Mouse (Mus musculus): ENCODE measurements around the gene Tomm40l. TPM values are rescaled to one million over a fixed set of nuclear protein-coding genes. Genes with fewer than 3 reads are reported as not detected.

The Tomm40l gene
- polyA plus RNA-seq, 1 experiment from 2014 or later = 33.3 TPM

DNA sequence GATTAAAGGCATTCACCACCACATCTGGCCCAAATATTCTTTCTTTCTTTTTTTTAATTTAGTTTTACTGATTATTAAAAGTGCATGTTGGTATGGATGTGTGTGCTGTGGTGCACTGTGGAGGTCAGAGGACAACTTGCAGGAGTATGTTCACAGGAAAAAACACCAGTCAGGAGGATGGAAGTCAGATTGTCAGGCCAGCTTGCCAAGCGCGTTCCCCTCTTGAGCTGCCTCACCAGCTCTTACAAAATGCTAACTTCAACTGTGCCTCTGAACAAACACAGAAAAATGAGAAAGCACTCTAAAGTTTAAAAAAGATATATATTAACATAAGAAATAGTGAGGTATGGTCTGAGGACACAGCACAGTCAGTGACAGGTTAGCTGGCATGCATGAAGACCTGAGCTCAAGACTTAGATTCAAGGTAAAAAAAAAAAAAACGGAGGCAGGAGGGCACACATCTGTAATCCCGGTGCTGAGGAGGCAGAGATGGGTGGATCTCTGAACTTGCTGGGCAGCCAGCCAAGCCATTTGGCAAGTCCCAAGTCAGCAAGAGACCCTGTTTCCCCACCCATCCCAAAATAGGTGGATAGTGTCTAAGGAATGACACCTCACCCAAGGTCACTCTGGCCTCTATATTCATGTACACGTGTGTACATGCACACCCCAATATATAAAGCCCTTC is 42.7 kb downstream of the Tomm40l start:
- H3K9me3 ChIP-seq = no peaks in the 10 kb centered on the region
- no peak overlapping the region for H3K27ac ChIP-seq (replicated peaks)
- no peaks in the 10 kb centered on the region for H3K4me1 ChIP-seq
- 84% methylated on average over 5 of the region's 5 CpGs for WGBS
- H3K4me3 ChIP-seq = no peak overlapping the region
- H3K36me3 ChIP-seq (replicated peaks) = no peaks in the 10 kb centered on the region
- H3K27me3 ChIP-seq (replicated peaks; ENCODE audit: low read depth, poor library complexity, severe bottlenecking) = no peaks in the 10 kb centered on the region
- DNase-seq (ENCODE audit: low spot score) = no peak

DNA sequence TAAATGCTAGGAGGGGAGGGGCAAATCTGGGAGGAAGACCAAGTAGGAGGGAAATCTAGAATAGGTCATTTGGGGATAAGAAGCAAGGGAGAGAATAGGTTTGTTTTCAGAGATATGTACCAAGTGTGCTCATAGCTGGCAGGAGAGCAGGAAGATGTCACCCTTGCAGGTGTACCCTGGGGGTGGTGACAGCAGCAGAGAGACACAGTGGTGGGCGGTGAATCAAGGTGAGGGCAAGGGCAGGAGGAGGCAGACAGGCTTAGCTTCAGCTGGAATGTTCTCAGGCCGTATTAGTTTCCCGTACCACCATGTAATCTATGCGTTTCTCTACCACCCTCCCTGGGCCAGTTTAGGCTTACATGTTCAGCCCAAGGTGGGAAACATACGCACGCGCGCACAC is 49.5 kb downstream of the Tomm40l start:
- H3K27ac ChIP-seq (replicated peaks) = no peak overlapping the region
- H3K4me3 ChIP-seq = no peak overlapping the region
- no peaks in the 10 kb centered on the region for H3K9me3 ChIP-seq
- no peaks in the 10 kb centered on the region for H3K27me3 ChIP-seq (replicated peaks; ENCODE audit: low read depth, poor library complexity, severe bottlenecking)
- H3K36me3 ChIP-seq (replicated peaks) = no peaks in the 10 kb centered on the region
- WGBS = 94% methylated on average over 8 of the region's 8 CpGs
- DNase-seq (ENCODE audit: low spot score) = no peak
- H3K4me1 ChIP-seq = no peaks in the 10 kb centered on the region

DNA sequence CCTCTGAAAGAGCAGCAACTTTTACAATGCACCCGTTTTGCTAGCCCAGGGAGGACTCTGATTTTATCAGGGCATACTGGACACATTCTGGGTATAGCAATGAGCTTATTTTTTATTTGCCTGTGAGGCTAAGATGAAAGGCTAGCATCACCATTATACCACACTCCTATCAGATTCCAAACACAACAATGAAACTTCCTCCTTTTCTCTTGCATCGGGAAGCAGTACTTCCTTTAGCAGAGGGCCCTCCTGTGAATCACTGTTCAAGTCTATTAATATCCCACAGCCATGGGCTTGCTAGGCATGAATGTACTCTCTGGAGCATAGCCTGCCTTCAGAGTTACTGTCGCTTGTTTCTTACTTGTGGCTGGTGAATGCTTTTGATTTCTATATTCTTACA is 51.2 kb downstream of the Tomm40l start:
- H3K4me1 ChIP-seq = no peaks in the 10 kb centered on the region
- H3K9me3 ChIP-seq = no peaks in the 10 kb centered on the region
- H3K27me3 ChIP-seq (replicated peaks; ENCODE audit: low read depth, poor library complexity, severe bottlenecking) = no peaks in the 10 kb centered on the region
- no peak overlapping the region for H3K4me3 ChIP-seq
- 67% methylated on average over 3 of the region's 3 CpGs for WGBS
- no peak for DNase-seq (ENCODE audit: low spot score)
- H3K27ac ChIP-seq (replicated peaks) = no peak overlapping the region
- no peaks in the 10 kb centered on the region for H3K36me3 ChIP-seq (replicated peaks)

DNA sequence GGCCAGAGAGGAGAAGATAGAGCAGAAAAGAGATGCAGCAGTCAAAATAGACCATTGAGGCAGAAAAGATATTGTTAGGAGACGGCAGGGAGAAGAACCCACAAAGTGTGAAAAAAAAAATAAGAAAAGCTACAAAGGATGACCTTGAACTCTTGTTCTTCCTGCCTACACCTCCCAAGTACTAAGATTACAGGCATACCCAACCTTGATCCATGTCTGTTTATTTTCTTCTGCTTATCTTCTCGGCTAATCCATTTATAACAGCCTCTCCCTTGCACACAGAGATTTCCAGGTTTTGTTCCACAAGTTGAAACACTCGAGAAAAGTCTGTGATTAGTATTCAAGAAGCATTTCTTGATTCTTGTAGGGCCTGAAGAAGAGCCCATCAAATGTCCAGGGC is 52.4 kb downstream of the Tomm40l start:
- WGBS = 63% methylated on average over 3 of the region's 3 CpGs

DNA sequence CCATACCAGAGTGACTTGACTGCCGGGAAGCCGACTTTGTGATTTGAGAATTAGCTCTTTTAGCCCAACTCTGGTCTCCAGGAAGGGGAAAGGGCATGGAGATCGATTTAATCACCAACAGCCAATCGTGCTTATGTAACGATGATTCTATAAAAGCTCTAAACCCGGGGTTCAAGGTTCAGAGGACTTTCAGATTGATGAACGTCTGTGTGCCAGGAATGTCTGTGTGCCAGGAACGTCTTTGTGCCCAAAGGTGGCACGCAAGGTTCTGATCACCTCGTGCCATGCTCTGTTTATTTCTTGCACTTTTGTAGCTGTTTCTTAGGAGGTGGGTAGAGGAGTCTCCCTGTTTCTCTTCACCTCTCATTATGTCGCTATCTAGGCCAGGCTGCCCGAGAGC is 53.4 kb downstream of the Tomm40l start:
- no peaks in the 10 kb centered on the region for H3K9me3 ChIP-seq
- no peak overlapping the region for H3K27ac ChIP-seq (replicated peaks)
- no peaks in the 10 kb centered on the region for H3K4me1 ChIP-seq
- H3K27me3 ChIP-seq (replicated peaks; ENCODE audit: low read depth, poor library complexity, severe bottlenecking) = no peaks in the 10 kb centered on the region; the same call in 1 of the 2 replicates
- 88% methylated on average over 12 of the region's 12 CpGs for WGBS
- DNase-seq (ENCODE audit: low spot score) = no peak
- H3K36me3 ChIP-seq (replicated peaks) = no peaks in the 10 kb centered on the region
- H3K4me3 ChIP-seq = no peak overlapping the region

More for the DNA sequence above, 52.4 kb downstream of the Tomm40l start:
- no peak overlapping the region for H3K27ac ChIP-seq (replicated peaks)
- no peaks in the 10 kb centered on the region for H3K36me3 ChIP-seq (replicated peaks)
- no peak overlapping the region for H3K4me3 ChIP-seq
- no peaks in the 10 kb centered on the region; the same call in 1 of the 2 replicates for H3K27me3 ChIP-seq (replicated peaks; ENCODE audit: low read depth, poor library complexity, severe bottlenecking)
- DNase-seq (ENCODE audit: low spot score) = no peak
- H3K4me1 ChIP-seq = no peaks in the 10 kb centered on the region
- no peaks in the 10 kb centered on the region for H3K9me3 ChIP-seq

Other genes starting within 250 kb of the Tomm40l start
- gene Fcgr2b, start 246.0 kb downstream of the Tomm40l start, polyA plus RNA-seq (2016; fragmentation: Nextera tagmentation; extraction: Ambion mirVana) = not detected in 2 replicates
- gene Fcgr4, start 203.6 kb downstream of the Tomm40l start, polyA plus RNA-seq (2016; fragmentation: Nextera tagmentation; extraction: Ambion mirVana) = 0.31 TPM in 1 of 2 replicates, not detected in the other
- 3.8 and 5.5 TPM in 2 replicates for gene Fcgr3, start 157.6 kb downstream of the Tomm40l start, polyA plus RNA-seq (2016; fragmentation: Nextera tagmentation; extraction: Ambion mirVana)
- 1.1 and 2.0 TPM in 2 replicates for gene Cfap126, start 108.6 kb downstream of the Tomm40l start, polyA plus RNA-seq (2016; fragmentation: Nextera tagmentation; extraction: Ambion mirVana)
- 260 and 264 TPM in 2 replicates for gene Sdhc, start 71.9 kb downstream of the Tomm40l start, polyA plus RNA-seq (2016; fragmentation: Nextera tagmentation; extraction: Ambion mirVana)
- 0.48 and 0.91 TPM in 2 replicates for gene Mpz, start 71.8 kb downstream of the Tomm40l start, polyA plus RNA-seq (2016; fragmentation: Nextera tagmentation; extraction: Ambion mirVana)
- gene Pcp4l1, start 26.2 kb downstream of the Tomm40l start, polyA plus RNA-seq (2016; fragmentation: Nextera tagmentation; extraction: Ambion mirVana) = 5.2 and 6.7 TPM in 2 replicates
- 0.21 TPM in 2 replicates for gene Nr1i3, start 8.5 kb downstream of the Tomm40l start, polyA plus RNA-seq (2016; fragmentation: Nextera tagmentation; extraction: Ambion mirVana)
- 2.7 and 3.1 TPM in 2 replicates for gene Apoa2, start 2.5 kb upstream of the Tomm40l start, polyA plus RNA-seq (2016; fragmentation: Nextera tagmentation; extraction: Ambion mirVana)
- gene Fcer1g, start 11.9 kb upstream of the Tomm40l start, polyA plus RNA-seq (2016; fragmentation: Nextera tagmentation; extraction: Ambion mirVana) = 12.4 and 16.5 TPM in 2 replicates
- 11.8 and 12.7 TPM in 2 replicates for gene Adamts4, start 27.9 kb upstream of the Tomm40l start, polyA plus RNA-seq (2016; fragmentation: Nextera tagmentation; extraction: Ambion mirVana)
- gene Ndufs2, start 28.9 kb upstream of the Tomm40l start, polyA plus RNA-seq (2016; fragmentation: Nextera tagmentation; extraction: Ambion mirVana) = 269 and 279 TPM in 2 replicates
- gene B4galt3, start 47.8 kb upstream of the Tomm40l start, polyA plus RNA-seq (2016; fragmentation: Nextera tagmentation; extraction: Ambion mirVana) = 68.7 and 70.8 TPM in 2 replicates
- 52.0 and 57.5 TPM in 2 replicates for gene Ppox, start 58.7 kb upstream of the Tomm40l start, polyA plus RNA-seq (2016; fragmentation: Nextera tagmentation; extraction: Ambion mirVana)
- gene Usp21, start 65.5 kb upstream of the Tomm40l start, polyA plus RNA-seq (2016; fragmentation: Nextera tagmentation; extraction: Ambion mirVana) = 106 and 107 TPM in 2 replicates
- gene Ufc1, start 72.5 kb upstream of the Tomm40l start, polyA plus RNA-seq (2016; fragmentation: Nextera tagmentation; extraction: Ambion mirVana) = 100 and 105 TPM in 2 replicates
- 50.3 and 50.4 TPM in 2 replicates for gene Dedd, start 106.6 kb upstream of the Tomm40l start, polyA plus RNA-seq (2016; fragmentation: Nextera tagmentation; extraction: Ambion mirVana)
- 33.6 and 36.8 TPM in 2 replicates for gene Nit1, start 123.1 kb upstream of the Tomm40l start, polyA plus RNA-seq (2016; fragmentation: Nextera tagmentation; extraction: Ambion mirVana)
- 156 TPM in 2 replicates for gene Pfdn2, start 123.2 kb upstream of the Tomm40l start, polyA plus RNA-seq (2016; fragmentation: Nextera tagmentation; extraction: Ambion mirVana)
- gene Klhdc9, start 138.3 kb upstream of the Tomm40l start, polyA plus RNA-seq (2016; fragmentation: Nextera tagmentation; extraction: Ambion mirVana) = 1.2 and 1.6 TPM in 2 replicates
- gene Nectin4, start 147.6 kb upstream of the Tomm40l start, polyA plus RNA-seq (2016; fragmentation: Nextera tagmentation; extraction: Ambion mirVana) = 2.6 and 4.6 TPM in 2 replicates
- 0.65 and 0.72 TPM in 2 replicates for gene Arhgap30, start 166.4 kb upstream of the Tomm40l start, polyA plus RNA-seq (2016; fragmentation: Nextera tagmentation; extraction: Ambion mirVana)
- 138 and 139 TPM in 2 replicates for gene Usf1, start 188.8 kb upstream of the Tomm40l start, polyA plus RNA-seq (2016; fragmentation: Nextera tagmentation; extraction: Ambion mirVana)
- 6.0 and 9.0 TPM in 2 replicates for gene Tstd1, start 196.4 kb upstream of the Tomm40l start, polyA plus RNA-seq (2016; fragmentation: Nextera tagmentation; extraction: Ambion mirVana)
- gene F11r, start 215.0 kb upstream of the Tomm40l start, polyA plus RNA-seq (2016; fragmentation: Nextera tagmentation; extraction: Ambion mirVana) = 34.7 and 37.6 TPM in 2 replicates

All from embryonic facial prominence, embryonic 10.5 days (tissue).